Mouse (Mus musculus): Measurements from ENCODE around the gene Smpd4.

GRCm38 (mm10) chr16:17600944-17601562 lies 18.1 kb upstream of the Smpd4 start:
- TF ChIP-seq CTCF (IDR thresholded peaks at IDR 0.05; ENCODE audit: insufficient read depth, low read length) (no peak), POLR2A (IDR thresholded peaks at IDR 0.05; ENCODE audit: borderline replicate concordance, extremely low read depth, low read depth, low read length) (no peak)
